Mouse (Mus musculus) T-helper 17 cell (primary cell): ENCODE data around the gene Mtrex.

Experiments used
- in situ Hi-C, 2 experiments: fragments of 300-600 bp; cut with MboI, MseI; formaldehyde crosslinking; loops; 1 replicate in 1 of 2; 2 replicates in 1 of 2; pipeline ENCODE4 v1.15.1; 2025; ENCODE audit warnings: high pct_unique_total_duplicates in 2 of 2

Mtrex gene

DNA sequence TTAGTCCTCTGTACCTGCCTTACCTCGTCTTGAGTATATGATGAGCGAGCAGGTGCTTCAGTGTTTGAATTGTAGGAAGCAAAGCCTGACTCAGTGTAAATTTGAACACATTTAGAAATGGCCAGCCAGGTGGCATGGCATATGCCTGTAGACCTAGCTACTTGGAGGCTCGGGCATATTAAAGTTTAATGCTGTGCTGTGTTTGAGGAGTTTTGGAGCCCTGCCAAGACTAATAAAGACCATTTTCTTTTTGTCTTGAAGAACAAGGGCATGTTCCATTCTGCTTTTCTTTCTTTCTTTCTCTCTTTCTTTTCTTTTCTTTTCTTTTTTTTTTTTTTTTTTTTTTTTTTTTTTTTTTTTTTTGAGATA, 93.3 kb downstream of the Mtrex start:
- in situ Hi-C loops: no loop called here

DNA sequence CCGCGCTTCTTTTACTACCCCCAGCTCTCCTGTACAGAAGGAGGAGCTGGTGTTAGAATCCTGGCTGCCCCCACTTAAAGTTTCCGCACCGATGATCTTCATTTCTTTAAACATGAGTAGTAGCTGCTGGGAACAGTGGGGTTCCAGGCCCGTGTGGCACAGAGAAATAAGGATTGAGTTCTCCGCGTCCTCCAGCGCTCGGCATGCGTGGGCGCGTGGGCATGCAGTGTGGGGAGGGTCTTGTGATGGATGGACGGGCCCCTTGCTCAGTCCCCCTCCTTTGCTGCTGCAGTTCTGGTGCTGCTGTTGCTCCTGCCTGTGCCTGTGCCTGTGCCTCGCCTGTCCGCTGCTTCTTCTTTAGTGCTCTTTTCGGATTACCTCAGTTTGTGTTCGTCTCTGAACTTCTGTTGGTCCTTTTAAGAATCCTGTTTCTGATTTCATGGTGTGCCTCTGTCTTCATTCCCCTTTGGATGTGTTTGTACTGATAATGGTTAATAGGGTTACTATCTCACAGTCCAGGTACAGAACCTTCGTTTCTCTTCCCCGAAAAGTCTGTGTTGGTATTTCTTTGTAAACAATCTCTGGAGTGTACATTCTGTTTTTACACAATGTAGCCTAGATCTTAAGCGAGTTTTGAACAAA, 93.8 kb downstream of the Mtrex start:
- in situ Hi-C loops: no loop called here

- in situ Hi-C loops: no loop called here
Observed at GRCm38 (mm10) chr13:112832589-112832988, 94.6 kb downstream of the Mtrex start.

GRCm38 (mm10) chr13:112829619-112830018, 97.6 kb downstream of the Mtrex start:
- in situ Hi-C loops: no loop called here

DNA sequence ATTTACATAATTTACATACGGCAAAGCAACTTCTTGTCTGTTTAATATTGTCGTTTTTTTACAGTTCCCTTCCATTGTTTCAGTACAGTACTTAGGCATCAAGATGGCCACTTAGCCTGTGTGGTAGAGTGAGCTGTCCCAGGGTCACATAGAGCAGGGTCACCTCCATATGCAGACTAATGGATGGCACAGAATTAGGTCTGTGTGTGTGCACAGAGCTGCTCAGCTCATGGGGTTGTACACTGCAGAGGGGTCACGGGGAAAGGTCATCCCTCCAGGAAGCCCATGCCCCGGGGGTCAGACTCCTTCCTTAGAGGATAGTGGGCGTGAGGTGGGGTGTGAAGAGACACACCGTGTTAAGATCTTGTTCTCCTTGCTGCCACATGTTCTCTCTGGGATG, 101.7 kb downstream of the Mtrex start:
- in situ Hi-C loops: no loop called here

GRCm38 (mm10) chr13:112823911-112824648, 103.1 kb downstream of the Mtrex start:
- in situ Hi-C loops: no loop called here

DNA sequence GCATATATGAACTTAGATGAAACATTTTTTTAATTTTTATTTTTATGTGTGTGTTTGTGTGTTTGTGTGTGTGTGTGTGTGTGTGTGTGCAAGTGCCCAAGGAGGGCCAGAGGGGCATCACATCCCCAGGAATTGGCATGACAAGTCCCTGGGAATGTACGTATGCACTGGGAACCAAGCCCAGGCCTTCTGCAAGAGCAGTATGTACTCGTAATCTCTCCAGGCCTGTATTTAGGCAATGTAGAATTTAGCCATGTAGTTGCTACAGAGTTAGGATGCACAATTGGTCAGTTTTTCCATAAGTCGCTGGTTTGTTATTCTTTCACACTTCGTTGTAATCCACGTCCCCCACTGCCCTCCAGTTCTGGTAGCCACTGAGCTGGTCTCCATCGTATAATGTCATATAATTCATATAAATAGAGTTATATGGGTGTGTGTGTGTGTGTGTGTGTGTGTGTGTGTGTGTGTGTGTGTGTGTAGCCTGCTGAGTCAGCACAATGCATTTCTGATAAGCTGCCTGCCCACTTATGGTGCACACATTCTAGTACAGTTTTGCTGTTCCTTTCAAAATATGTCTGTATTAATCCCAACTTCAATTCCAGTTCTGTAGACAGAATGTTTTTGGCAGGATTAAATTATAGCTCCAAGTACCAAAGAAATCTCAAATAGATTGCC, 103.8 kb downstream of the Mtrex start:
- in situ Hi-C loops: no loop called here

DNA sequence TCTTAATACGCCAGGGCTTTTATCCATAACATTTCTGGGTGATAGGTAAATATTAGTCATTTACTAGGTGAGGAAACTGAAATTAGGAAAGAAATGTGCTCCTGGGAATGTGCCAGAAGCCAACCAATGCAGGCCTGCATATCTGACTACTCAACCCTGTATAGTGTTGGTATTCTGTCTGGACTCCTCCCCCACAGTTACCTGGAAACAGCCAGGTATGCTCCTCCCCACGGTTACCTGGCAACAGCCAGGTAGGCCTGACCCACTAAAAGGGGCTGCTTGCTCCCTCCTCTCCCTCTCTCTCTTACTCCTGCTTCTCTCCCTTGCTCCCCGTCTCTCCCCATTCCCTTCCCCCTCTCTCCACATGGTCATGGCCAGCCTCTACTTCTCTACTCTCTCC, 104.8 kb downstream of the Mtrex start:
- in situ Hi-C loops: no loop called here

GRCm38 (mm10) chr13:112818125-112818524, 109.1 kb downstream of the Mtrex start:
- in situ Hi-C loops: no loop called here
